Mouse (Mus musculus) thymus, adult 2 months (tissue): Measurements from ENCODE around the gene Ube2e2.

Experiments used
- CTCF ChIP-seq: fragments of 200-500 bp; IDR thresholded peaks from 2 replicates; pipeline ENCODE4 v1.5.1; 2012; ENCODE audit warnings: mild to moderate bottlenecking, control low read depth, low read length, moderate library complexity, borderline replicate concordance; ENCODE audit not compliant: control insufficient read depth, poor library complexity, insufficient read depth; ENCODE audit errors: extremely low read depth
- POLR2A ChIP-seq: fragments of 200-500 bp; IDR thresholded peaks from 2 replicates; pipeline ENCODE4 v1.6.1; 2012; ENCODE audit warnings: mild to moderate bottlenecking, low read length, control low read depth, moderate library complexity; ENCODE audit not compliant: control insufficient read depth, poor library complexity, insufficient read depth; ENCODE audit errors: extremely low read depth

- TF ChIP-seq CTCF = no peak
- TF ChIP-seq POLR2A = no peak
Observed at GRCm38 (mm10) chr14:18669301-18669935, 224.6 kb downstream of the Ube2e2 start.
